Mouse (Mus musculus): Measurements from ENCODE around the gene Gm11127. TPM values are rescaled to one million over a fixed set of nuclear protein-coding genes. Genes with fewer than 3 reads are reported as not detected.

Gm11127 gene
- polyA plus RNA-seq, 1 experiment = 0.35 TPM

GRCm38 (mm10) chr17:36022098-36022497 lies 36.1 kb downstream of the Gm11127 start:
- TF ChIP-seq CTCF (IDR thresholded peaks at IDR 0.05; ENCODE audit: extremely low read depth, insufficient read depth, low read length) (no peak), POLR2A (IDR thresholded peaks at IDR 0.05; ENCODE audit: extremely low read depth, insufficient read depth, low read length) (no peak)
- Histone ChIP-seq H3K4me1 (ENCODE audit: control insufficient read depth, insufficient read depth, low read length) (peaks cover 4% of the 10 kb centered on the region), H3K27ac (ENCODE audit: insufficient read depth, low read length) (no peak overlapping the region), H3K4me3 (ENCODE audit: insufficient read depth, low read length) (no peak overlapping the region)

- H3K4me3 ChIP-seq (ENCODE audit: insufficient read depth, low read length) = no peak overlapping the region
- TF ChIP-seq CTCF (IDR thresholded peaks at IDR 0.05; ENCODE audit: extremely low read depth, insufficient read depth, low read length) (no peak), POLR2A (IDR thresholded peaks at IDR 0.05; ENCODE audit: extremely low read depth, insufficient read depth, low read length) (no peak)
- 0 out of 2 replicates have a peak overlapping the region, but pooled peaks have one; percentile 12 for H3K27ac ChIP-seq (ENCODE audit: insufficient read depth, low read length)
These were observed 36.9 kb downstream of the Gm11127 start for GRCm38 (mm10) chr17:36021309-36021708.

DNA sequence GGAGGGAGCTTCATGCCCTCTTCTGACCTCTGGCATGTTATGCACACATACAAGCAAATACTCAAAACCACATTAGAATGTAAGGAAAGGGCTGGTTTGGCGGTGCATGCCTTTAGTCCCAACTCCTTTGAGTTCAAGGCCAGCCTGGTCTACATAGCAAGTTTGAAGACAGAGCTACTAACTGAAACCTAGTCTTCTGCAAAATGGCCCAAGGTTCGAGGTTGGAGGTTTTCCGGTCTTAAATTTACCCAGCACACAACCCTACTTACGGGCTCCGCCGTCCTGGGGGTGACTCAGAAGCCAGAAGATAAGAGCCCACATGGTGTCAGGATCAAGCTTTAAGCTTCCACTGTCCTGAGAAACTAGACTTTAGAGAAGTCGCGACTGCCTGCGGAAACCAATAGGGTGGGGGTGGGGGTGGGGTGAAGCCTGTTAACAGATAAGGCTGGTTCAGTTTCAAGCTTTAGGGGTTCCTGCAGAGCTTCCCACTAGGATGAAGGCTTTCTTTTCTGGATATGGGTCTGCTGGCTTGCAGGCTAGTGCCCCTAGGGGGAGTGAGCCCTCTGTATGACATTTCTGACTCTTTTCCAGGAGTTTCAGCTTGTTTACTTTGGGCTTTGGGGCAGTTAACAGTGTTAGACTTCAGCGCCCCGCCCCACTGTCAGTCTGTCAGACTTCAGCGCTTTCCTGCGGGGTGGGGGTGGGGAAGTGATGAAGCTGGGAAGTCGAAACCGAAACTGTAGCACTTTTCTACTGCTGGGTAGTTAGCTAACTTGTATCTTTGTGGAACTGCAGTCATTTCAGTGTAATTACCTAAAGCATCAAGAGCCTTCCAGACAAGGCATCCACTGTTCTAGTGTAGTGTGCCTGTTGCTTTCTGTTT lies 37.7 kb downstream of the Gm11127 start, which contains the start of gene H2-T24:
Gene H2-T24 (minus strand): TSS at position 370 of the 883 bp plus-strand sequence.
- TF ChIP-seq CTCF (IDR thresholded peaks at IDR 0.05; ENCODE audit: extremely low read depth, insufficient read depth, low read length) = no peak
- Histone ChIP-seq H3K4me1 (ENCODE audit: control insufficient read depth, insufficient read depth, low read length) (peaks cover 4% of the 10 kb centered on the region), H3K27ac (ENCODE audit: insufficient read depth, low read length) (peak within 1 kb of the TSS; percentile 66), H3K4me3 (ENCODE audit: insufficient read depth, low read length) (no peak within 1 kb of the TSS)

More at GRCm38 (mm10) chr17:36021309-36021708, 36.9 kb downstream of the Gm11127 start:
- H3K4me1 ChIP-seq (ENCODE audit: control insufficient read depth, insufficient read depth, low read length) = peaks cover 4% of the 10 kb centered on the region

- H3K27ac ChIP-seq (ENCODE audit: insufficient read depth, low read length) = no peak overlapping the region
- peaks cover 2% of the 10 kb centered on the region; the same call in 1 of the 2 replicates for H3K4me1 ChIP-seq (ENCODE audit: control insufficient read depth, insufficient read depth, low read length)
- TF ChIP-seq POLR2A (IDR thresholded peaks at IDR 0.05; ENCODE audit: extremely low read depth, insufficient read depth, low read length) = no peak
- TF ChIP-seq CTCF (IDR thresholded peaks at IDR 0.05; ENCODE audit: extremely low read depth, insufficient read depth, low read length) = no peak
- H3K4me3 ChIP-seq (ENCODE audit: insufficient read depth, low read length) = no peak overlapping the region
These were observed 38.7 kb downstream of the Gm11127 start for GRCm38 (mm10) chr17:36019519-36019918.

GRCm38 (mm10) chr17:36018979-36019378 lies 39.2 kb downstream of the Gm11127 start:
- no peak for TF ChIP-seq CTCF (IDR thresholded peaks at IDR 0.05; ENCODE audit: extremely low read depth, insufficient read depth, low read length)
- TF ChIP-seq POLR2A (IDR thresholded peaks at IDR 0.05; ENCODE audit: extremely low read depth, insufficient read depth, low read length) = no peak
- H3K27ac ChIP-seq (ENCODE audit: insufficient read depth, low read length) = no peak overlapping the region
- no peak overlapping the region for H3K4me3 ChIP-seq (ENCODE audit: insufficient read depth, low read length)
- peaks cover under 1% of the 10 kb centered on the region; the same call in 1 of the 2 replicates for H3K4me1 ChIP-seq (ENCODE audit: control insufficient read depth, insufficient read depth, low read length)

DNA sequence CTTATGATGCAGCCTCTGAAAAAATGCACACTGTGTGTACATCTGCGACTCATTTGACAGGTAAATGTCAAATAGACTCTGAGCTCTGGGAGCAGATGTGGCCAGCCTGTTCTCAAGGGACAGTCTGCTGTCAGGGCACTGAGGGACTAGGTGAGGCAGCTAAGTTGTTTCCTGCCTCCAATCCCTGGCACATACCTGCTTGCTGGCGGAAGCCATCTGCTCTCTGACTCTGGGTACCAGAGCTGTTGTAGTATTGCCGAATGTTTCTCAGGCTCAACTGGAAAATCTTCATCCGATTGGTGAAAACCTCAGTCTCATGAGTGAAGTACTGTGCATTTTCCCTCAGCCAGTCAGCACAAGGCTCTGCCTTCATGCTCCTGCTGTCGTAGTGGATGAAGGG lies 41.1 kb downstream of the Gm11127 start:
- no peaks in the 10 kb centered on the region for H3K4me1 ChIP-seq (ENCODE audit: control insufficient read depth, insufficient read depth, low read length)
- TF ChIP-seq POLR2A (IDR thresholded peaks at IDR 0.05; ENCODE audit: extremely low read depth, insufficient read depth, low read length) (no peak), CTCF (IDR thresholded peaks at IDR 0.05; ENCODE audit: extremely low read depth, insufficient read depth, low read length) (no peak)
- H3K27ac ChIP-seq (ENCODE audit: insufficient read depth, low read length) = no peak overlapping the region
- H3K4me3 ChIP-seq (ENCODE audit: insufficient read depth, low read length) = no peak overlapping the region

GRCm38 (mm10) chr17:36014977-36015376 lies 43.2 kb downstream of the Gm11127 start:
- no peak for TF ChIP-seq CTCF (IDR thresholded peaks at IDR 0.05; ENCODE audit: extremely low read depth, insufficient read depth, low read length)
- TF ChIP-seq POLR2A (IDR thresholded peaks at IDR 0.05; ENCODE audit: extremely low read depth, insufficient read depth, low read length) = no peak

More at GRCm38 (mm10) chr17:36014977-36015376, 43.2 kb downstream of the Gm11127 start:
- Histone ChIP-seq H3K4me3 (ENCODE audit: insufficient read depth, low read length) (no peak overlapping the region), H3K27ac (ENCODE audit: insufficient read depth, low read length) (no peak overlapping the region), H3K4me1 (ENCODE audit: control insufficient read depth, insufficient read depth, low read length) (no peaks in the 10 kb centered on the region)

Other genes with a start within 250 kb of the Gm11127 start
- gene Ier3, start 236.7 kb downstream of the Gm11127 start, polyA plus RNA-seq (2012; rRNA removed) = 13.4 and 18.4 TPM in 2 replicates
- 212 and 223 TPM in 2 replicates for gene Flot1, start 235.1 kb downstream of the Gm11127 start, polyA plus RNA-seq (2012; rRNA removed)
- gene Tubb5, start 220.1 kb downstream of the Gm11127 start, polyA plus RNA-seq (2012; rRNA removed) = 453 and 474 TPM in 2 replicates
- gene Mdc1, start 216.9 kb downstream of the Gm11127 start, polyA plus RNA-seq (2012; rRNA removed) = 7.7 and 8.4 TPM in 2 replicates
- gene Nrm, start 197.1 kb downstream of the Gm11127 start, polyA plus RNA-seq (2012; rRNA removed) = 7.5 and 9.3 TPM in 2 replicates
- gene Ppp1r18, start 192.8 kb downstream of the Gm11127 start, polyA plus RNA-seq (2012; rRNA removed) = 11.1 and 11.4 TPM in 2 replicates
- 42.6 and 44.1 TPM in 2 replicates for gene Dhx16, start 178.6 kb downstream of the Gm11127 start, polyA plus RNA-seq (2012; rRNA removed)
- 103 TPM in 2 replicates for gene 2310061I04Rik, start 160.9 kb downstream of the Gm11127 start, polyA plus RNA-seq (2012; rRNA removed)
- gene Atat1, start 148.3 kb downstream of the Gm11127 start, polyA plus RNA-seq (2012; rRNA removed) = 92.6 and 96.8 TPM in 2 replicates
- 64.3 and 65.7 TPM in 2 replicates for gene Mrps18b, start 142.0 kb downstream of the Gm11127 start, polyA plus RNA-seq (2012; rRNA removed)
- 39.6 TPM in 2 replicates for gene Ppp1r10, start 141.9 kb downstream of the Gm11127 start, polyA plus RNA-seq (2012; rRNA removed)
- gene Abcf1, start 88.6 kb downstream of the Gm11127 start, polyA plus RNA-seq (2012; rRNA removed) = 76.4 and 87.8 TPM in 2 replicates
- 131 and 140 TPM in 2 replicates for gene Gnl1, start 78.5 kb downstream of the Gm11127 start, polyA plus RNA-seq (2012; rRNA removed)
- gene Prr3, start 78.1 kb downstream of the Gm11127 start, polyA plus RNA-seq (2012; rRNA removed) = 47.0 and 47.8 TPM in 2 replicates
- gene H2-T24, start 37.8 kb downstream of the Gm11127 start, polyA plus RNA-seq (2012; rRNA removed) = 1.3 and 1.8 TPM in 2 replicates
- 27.6 and 31.8 TPM in 2 replicates for gene H2-T23, start 25.5 kb downstream of the Gm11127 start, polyA plus RNA-seq (2012; rRNA removed)
- gene H2-T22, start 15.6 kb downstream of the Gm11127 start, polyA plus RNA-seq (2012; rRNA removed) = 18.3 and 19.0 TPM in 2 replicates
- not detected in 2 replicates for gene Gm6034, start 15.4 kb downstream of the Gm11127 start, polyA plus RNA-seq (2012; rRNA removed)
- gene Gm19684, start 63.3 kb upstream of the Gm11127 start, polyA plus RNA-seq (2012; rRNA removed) = not detected in 2 replicates
- not detected in 2 replicates for gene Gm7030, start 71.1 kb upstream of the Gm11127 start, polyA plus RNA-seq (2012; rRNA removed)
- not detected in 2 replicates for gene Gm8909, start 110.2 kb upstream of the Gm11127 start, polyA plus RNA-seq (2012; rRNA removed)
- gene H2-T3, start 131.9 kb upstream of the Gm11127 start, polyA plus RNA-seq (2012; rRNA removed) = not detected in 2 replicates
- gene Rpp21, start 199.7 kb upstream of the Gm11127 start, polyA plus RNA-seq (2012; rRNA removed) = 59.3 and 60.0 TPM in 2 replicates
- 30.6 and 34.9 TPM in 2 replicates for gene Trim39, start 213.9 kb upstream of the Gm11127 start, polyA plus RNA-seq (2012; rRNA removed)
- not detected in 2 replicates for gene H2-M10.2, start 228.1 kb upstream of the Gm11127 start, polyA plus RNA-seq (2012; rRNA removed)